Mouse (Mus musculus) kidney, adult 8-10 months (tissue): ENCODE measurements at regions not wholly inside any gene's neighbourhood (a gene's known extent, or its start where the extent isn't known, plus 50 kb on each side); places are given as distances from the start of the nearest gene placed in this dataset.

Experiments
- DNase-seq, 2 experiments: peaks; one replicate each; pipeline ENCODE4 v3.0.0; 2022

- DNase-seq = no peak
These were observed 50.0 kb upstream of the Klhl24 start for GRCm38 (mm10) chr16:20047356-20047755.

GRCm38 (mm10) chr16:20035166-20035565 is 52.3 kb upstream of the Klhl6 start:
- DNase-seq = peak in 1 of 2 experiments; percentile 46

DNA sequence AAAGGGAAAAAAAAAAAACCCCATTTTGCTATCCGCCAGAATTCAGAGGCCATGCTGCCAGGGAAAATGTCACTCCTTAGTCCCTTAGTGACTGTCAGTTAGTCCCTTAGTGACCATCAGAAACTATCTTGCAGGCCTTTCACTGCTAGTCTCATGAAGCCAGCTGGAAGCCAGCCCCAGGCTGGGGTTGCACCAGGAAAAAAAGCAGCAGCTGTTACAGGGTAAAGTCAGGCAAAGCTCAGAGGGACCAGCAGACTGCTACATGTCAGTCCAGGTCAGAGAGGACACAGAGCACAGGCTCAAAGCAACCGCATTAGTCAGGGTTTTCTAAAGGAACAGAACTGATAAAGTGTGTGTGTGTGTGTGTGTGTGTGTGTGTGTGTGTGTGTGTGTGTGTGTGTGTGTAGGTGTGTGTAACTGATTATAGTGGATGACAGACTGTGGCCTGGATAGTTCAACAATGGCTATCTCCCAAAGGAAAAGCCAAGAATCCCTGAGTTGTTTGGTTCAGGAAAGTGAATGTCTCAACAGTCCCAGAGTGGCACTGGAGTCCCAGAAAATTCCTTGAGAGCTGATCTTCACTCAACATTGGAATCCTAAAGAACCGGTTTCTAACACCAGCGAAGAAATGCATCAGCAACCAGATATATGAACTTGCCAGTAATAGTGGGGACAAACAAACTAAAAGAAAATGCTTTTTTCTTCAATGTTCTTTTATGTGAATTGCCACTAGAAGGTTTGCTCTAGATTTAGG is 49.7 kb upstream of the Klhl6 start:
- DNase-seq = peak; percentile 30
